Mouse (Mus musculus) monocyte, adult 2 months (primary cell): Measurements from ENCODE around the gene Lgals3.

Source experiments
- DNase-seq, 2 experiments: peaks; one replicate each; pipeline ENCODE4 v3.0.0; 2022; ENCODE audit warnings: low spot score in 2 of 2, low read depth in 1 of 2

Lgals3 gene

GRCm38 (mm10) chr14:47421606-47422005 lies 54.1 kb downstream of the Lgals3 start:
- no peak for DNase-seq

DNA sequence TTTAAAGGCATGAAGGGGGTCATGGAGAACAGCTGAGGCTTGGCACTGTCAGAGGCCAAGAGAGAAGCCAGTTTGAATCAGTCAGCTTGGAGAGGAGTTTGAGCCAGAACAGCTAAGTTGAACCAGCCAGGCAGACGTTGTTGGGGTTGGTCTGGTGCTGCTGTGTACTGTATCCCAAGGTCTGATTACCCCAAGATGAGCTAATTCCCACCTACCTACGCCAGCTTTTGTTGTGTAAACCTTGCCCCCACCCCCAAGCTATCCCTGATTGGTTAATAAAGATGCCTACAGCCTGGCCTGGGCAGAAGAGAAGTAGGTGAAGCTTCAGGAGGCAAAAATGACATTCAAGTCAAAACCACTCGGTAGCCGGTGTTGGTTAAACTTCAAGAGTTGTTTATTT lies 54.9 kb downstream of the Lgals3 start:
- DNase-seq: no peak

GRCm38 (mm10) chr14:47432987-47433386 lies 65.4 kb downstream of the Lgals3 start:
- DNase-seq: no peak
